Mouse (Mus musculus): ENCODE measurements around the gene Slc39a11.

DNA sequence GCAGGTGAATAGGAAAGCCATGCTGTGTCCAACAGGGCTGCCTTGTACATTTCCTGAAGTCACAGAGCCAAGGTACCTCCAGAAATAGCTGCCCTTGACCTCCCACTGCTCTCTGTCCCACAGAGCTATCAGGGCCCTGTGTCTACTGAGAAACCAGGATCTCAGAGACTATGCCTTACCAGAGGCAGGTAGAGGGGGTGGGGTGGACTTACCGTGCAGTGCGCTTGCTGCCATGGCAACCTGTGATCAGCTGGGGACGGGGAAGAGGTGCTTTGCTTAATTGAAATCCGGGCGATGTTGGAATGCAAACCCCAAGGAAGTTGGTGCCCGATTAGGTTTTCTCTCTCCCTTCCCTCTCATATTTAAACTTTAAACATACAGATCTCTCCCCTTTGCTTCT, 260.2 kb downstream of the Slc39a11 start:
- TF ChIP-seq EP300 (optimal IDR thresholded peaks at IDR 0.05) (no peak), CTCF (IDR thresholded peaks at IDR 0.05; ENCODE audit: low read depth) (no peak)
